Mouse (Mus musculus): ENCODE results near the gene Scml4. TPM values are rescaled to one million over a fixed set of nuclear protein-coding genes. Genes with fewer than 3 reads are reported as not detected.
A peak's percentile ranks its signal among the peaks of the same experiment; 100 is the strongest.

Gene Scml4
- polyA plus RNA-seq, 1 experiment from 2014 or later: 5.4 TPM

GRCm38 (mm10) chr10:42842358-42842757 is 17.8 kb upstream of the Scml4 start:
- Histone ChIP-seq H3K9me3 (0 out of 2 replicates have a peak, but pooled peaks cover 4% of the 10 kb centered on the region), H3K9ac (replicated peaks) (no peak overlapping the region), H3K4me1 (no peaks in the 10 kb centered on the region), H3K4me3 (no peak overlapping the region), H3K36me3 (peaks cover 21% of the 10 kb centered on the region), H3K4me2 (replicated peaks) (no peak overlapping the region), H3K27me3 (no peaks in the 10 kb centered on the region), H3K27ac (replicated peaks) (no peak overlapping the region)
- peak; percentile 54; the same call in 1 of the 2 replicates for ATAC-seq (ENCODE audit: low FRiP score, low read depth)
- 19% methylated on average over 9 of the region's 9 CpGs for WGBS

GRCm38 (mm10) chr10:42843416-42843815 is 16.8 kb upstream of the Scml4 start:
- Histone ChIP-seq H3K27ac (replicated peaks) (no peak overlapping the region), H3K4me1 (no peaks in the 10 kb centered on the region), H3K4me2 (replicated peaks) (no peak overlapping the region), H3K9ac (replicated peaks) (no peak overlapping the region), H3K27me3 (no peaks in the 10 kb centered on the region), H3K36me3 (peaks cover 16% of the 10 kb centered on the region), H3K4me3 (no peak overlapping the region), H3K9me3 (no peaks in the 10 kb centered on the region)
- WGBS: 89% methylated on average over 1 of the region's 1 CpGs
- no peak for ATAC-seq (ENCODE audit: low FRiP score, low read depth)

DNA sequence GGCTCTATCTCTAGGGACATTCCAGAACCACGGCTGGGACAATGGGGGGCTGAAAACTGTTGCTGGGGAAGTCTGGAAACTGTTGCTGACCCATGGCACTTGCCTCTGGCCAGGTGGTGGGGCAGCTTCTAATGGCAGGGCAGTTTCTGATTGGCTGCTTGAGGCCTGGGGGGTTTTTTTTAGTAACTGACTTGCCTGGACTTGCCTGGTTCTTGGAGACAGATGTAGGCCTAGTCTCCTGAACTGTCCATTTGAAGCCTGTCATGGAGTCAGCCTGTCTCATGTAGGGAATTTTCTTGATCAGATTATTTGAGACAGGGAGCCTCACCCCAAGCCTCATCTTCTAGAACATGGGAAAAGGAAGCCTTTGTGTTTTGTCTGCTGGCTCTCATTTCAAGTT is 14.7 kb upstream of the Scml4 start:
- no peaks in the 10 kb centered on the region for H3K9me3 ChIP-seq
- H3K9ac ChIP-seq (replicated peaks): no peak overlapping the region
- no peak overlapping the region for H3K4me2 ChIP-seq (replicated peaks)
- H3K36me3 ChIP-seq: 0 out of 2 replicates have a peak, but pooled peaks cover under 1% of the 10 kb centered on the region
- no peak overlapping the region for H3K4me3 ChIP-seq
- WGBS: 56% methylated on average over 1 of the region's 1 CpGs
- no peak for ATAC-seq (ENCODE audit: low FRiP score, low read depth)
- H3K27ac ChIP-seq (replicated peaks): no peak overlapping the region
- H3K27me3 ChIP-seq: no peaks in the 10 kb centered on the region
- H3K4me1 ChIP-seq: no peaks in the 10 kb centered on the region

GRCm38 (mm10) chr10:42848179-42849080 is 11.7 kb upstream of the Scml4 start:
- Histone ChIP-seq H3K4me2 (replicated peaks) (no peak overlapping the region), H3K27me3 (no peaks in the 10 kb centered on the region), H3K4me3 (no peak overlapping the region), H3K9ac (replicated peaks) (no peak overlapping the region), H3K27ac (replicated peaks) (no peak overlapping the region), H3K36me3 (no peaks in the 10 kb centered on the region), H3K9me3 (no peaks in the 10 kb centered on the region), H3K4me1 (no peaks in the 10 kb centered on the region)
- no peak for ATAC-seq (ENCODE audit: low FRiP score, low read depth)
- 93% methylated on average over 13 of the region's 13 CpGs for WGBS

DNA sequence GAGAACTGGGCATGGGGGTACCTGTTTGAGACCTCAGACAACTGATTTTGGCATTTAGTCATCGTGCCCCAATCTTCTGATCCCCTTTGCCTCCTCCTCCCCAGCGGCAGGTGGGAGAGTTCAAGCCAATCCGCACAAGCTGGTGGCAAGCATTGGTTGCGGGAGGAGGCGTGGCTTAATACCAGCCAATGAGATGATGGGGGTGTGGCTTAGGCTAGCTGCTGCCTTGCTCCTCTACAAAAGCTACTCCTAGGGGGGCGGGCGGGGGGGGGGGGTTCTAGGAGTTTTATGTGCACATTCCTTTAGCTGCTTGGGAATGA is 11.1 kb upstream of the Scml4 start:
- Histone ChIP-seq H3K4me2 (replicated peaks) (no peak overlapping the region), H3K4me1 (no peaks in the 10 kb centered on the region), H3K9me3 (no peaks in the 10 kb centered on the region), H3K27ac (replicated peaks) (no peak overlapping the region), H3K27me3 (no peaks in the 10 kb centered on the region), H3K9ac (replicated peaks) (no peak overlapping the region), H3K36me3 (no peaks in the 10 kb centered on the region), H3K4me3 (no peak overlapping the region)
- no peak for ATAC-seq (ENCODE audit: low FRiP score, low read depth)
- 89% methylated on average over 7 of the region's 7 CpGs for WGBS

- no peak overlapping the region for H3K27ac ChIP-seq (replicated peaks)
- no peak overlapping the region for H3K9ac ChIP-seq (replicated peaks)
- no peak overlapping the region for H3K4me2 ChIP-seq (replicated peaks)
- no peaks in the 10 kb centered on the region for H3K9me3 ChIP-seq
- no peaks in the 10 kb centered on the region for H3K27me3 ChIP-seq
- no peak for ATAC-seq (ENCODE audit: low FRiP score, low read depth)
- WGBS: 63% methylated on average over 4 of the region's 4 CpGs
- no peak overlapping the region for H3K4me3 ChIP-seq
- no peaks in the 10 kb centered on the region for H3K36me3 ChIP-seq
- peaks cover 13% of the 10 kb centered on the region for H3K4me1 ChIP-seq
Observed at GRCm38 (mm10) chr10:42854838-42855237, 5.3 kb upstream of the Scml4 start.

- H3K27ac ChIP-seq (replicated peaks): no peak overlapping the region
- H3K9ac ChIP-seq (replicated peaks): no peak overlapping the region
- WGBS: 51% methylated on average over 5 of the region's 5 CpGs
Observed at GRCm38 (mm10) chr10:42855250-42855649, 4.9 kb upstream of the Scml4 start.

DNA sequence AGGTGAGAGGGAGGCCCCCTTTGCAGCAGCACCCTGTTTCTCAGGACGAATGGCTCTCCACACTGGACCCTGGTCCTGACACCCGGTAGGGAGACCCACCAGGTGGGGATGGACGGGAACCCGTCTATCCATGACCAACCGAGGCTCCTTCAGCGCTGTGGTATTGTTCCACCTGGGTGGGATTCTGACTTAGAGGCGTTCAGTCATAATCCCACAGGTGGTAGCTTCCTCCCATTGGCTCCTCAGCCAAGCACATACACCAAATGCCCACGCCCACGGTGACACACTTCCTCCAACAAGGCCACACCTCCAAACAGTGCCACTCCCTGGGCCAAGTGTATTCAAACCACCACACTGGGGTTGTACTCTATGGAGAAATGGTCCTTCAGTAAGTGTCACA is 3.6 kb upstream of the Scml4 start:
- H3K36me3 ChIP-seq: no peaks in the 10 kb centered on the region
- no peaks in the 10 kb centered on the region for H3K9me3 ChIP-seq
- no peak overlapping the region for H3K27ac ChIP-seq (replicated peaks)
- H3K27me3 ChIP-seq: no peaks in the 10 kb centered on the region
- no peak overlapping the region for H3K9ac ChIP-seq (replicated peaks)
- no peak overlapping the region for H3K4me3 ChIP-seq
- 98% methylated on average over 9 of the region's 9 CpGs for WGBS
- no peak overlapping the region for H3K4me2 ChIP-seq (replicated peaks)
- H3K4me1 ChIP-seq: peaks cover 24% of the 10 kb centered on the region
- no peak for ATAC-seq (ENCODE audit: low FRiP score, low read depth)

More at GRCm38 (mm10) chr10:42855250-42855649, 4.9 kb upstream of the Scml4 start:
- ATAC-seq (ENCODE audit: low FRiP score, low read depth): no peak
- Histone ChIP-seq H3K4me3 (no peak overlapping the region), H3K27me3 (no peaks in the 10 kb centered on the region), H3K36me3 (no peaks in the 10 kb centered on the region), H3K4me1 (peaks cover 18% of the 10 kb centered on the region), H3K9me3 (no peaks in the 10 kb centered on the region), H3K4me2 (replicated peaks) (no peak overlapping the region)

- Histone ChIP-seq H3K4me3 (no peak overlapping the region), H3K4me2 (replicated peaks) (no peak overlapping the region), H3K4me1 (peaks cover 26% of the 10 kb centered on the region), H3K9me3 (no peaks in the 10 kb centered on the region), H3K27me3 (no peaks in the 10 kb centered on the region), H3K36me3 (no peaks in the 10 kb centered on the region), H3K27ac (replicated peaks) (no peak overlapping the region), H3K9ac (replicated peaks) (no peak overlapping the region)
- 96% methylated on average over 2 of the region's 2 CpGs for WGBS
- no peak for ATAC-seq (ENCODE audit: low FRiP score, low read depth)
Observed at GRCm38 (mm10) chr10:42857021-42857420, 3.1 kb upstream of the Scml4 start.

GRCm38 (mm10) chr10:42859781-42860158 is 400 bp upstream of the Scml4 start:
- no peak; the same call in 1 of the 2 replicates for ATAC-seq (ENCODE audit: low FRiP score, low read depth)
- Histone ChIP-seq H3K4me2 (replicated peaks) (peak overlapping the region; percentile 52), H3K9me3 (no peaks in the 10 kb centered on the region), H3K9ac (replicated peaks) (peak overlapping the region; percentile 37; the same call in 1 of the 2 replicates), H3K4me1 (peaks cover 38% of the 10 kb centered on the region), H3K27me3 (no peaks in the 10 kb centered on the region; the same call in 1 of the 2 replicates), H3K27ac (replicated peaks) (peak overlapping the region; percentile 72), H3K4me3 (0 out of 2 replicates have a peak overlapping the region, but pooled peaks have one; percentile 32), H3K36me3 (no peaks in the 10 kb centered on the region)
- WGBS: 51% methylated on average over 2 of the region's 2 CpGs

- Histone ChIP-seq H3K9me3 (no peaks in the 10 kb centered on the region), H3K27me3 (no peaks in the 10 kb centered on the region; the same call in 1 of the 2 replicates), H3K4me1 (peaks cover 35% of the 10 kb centered on the region), H3K27ac (replicated peaks) (no peak overlapping the region), H3K9ac (replicated peaks) (no peak overlapping the region), H3K4me2 (replicated peaks) (0 out of 2 replicates have a peak overlapping the region, but pooled peaks have one; percentile 19), H3K36me3 (no peaks in the 10 kb centered on the region), H3K4me3 (no peak overlapping the region)
- 74% methylated on average over 7 of the region's 7 CpGs for WGBS
- ATAC-seq (ENCODE audit: low FRiP score, low read depth): no peak
Observed at GRCm38 (mm10) chr10:42861446-42861845, 1.3 kb downstream of the Scml4 start.

DNA sequence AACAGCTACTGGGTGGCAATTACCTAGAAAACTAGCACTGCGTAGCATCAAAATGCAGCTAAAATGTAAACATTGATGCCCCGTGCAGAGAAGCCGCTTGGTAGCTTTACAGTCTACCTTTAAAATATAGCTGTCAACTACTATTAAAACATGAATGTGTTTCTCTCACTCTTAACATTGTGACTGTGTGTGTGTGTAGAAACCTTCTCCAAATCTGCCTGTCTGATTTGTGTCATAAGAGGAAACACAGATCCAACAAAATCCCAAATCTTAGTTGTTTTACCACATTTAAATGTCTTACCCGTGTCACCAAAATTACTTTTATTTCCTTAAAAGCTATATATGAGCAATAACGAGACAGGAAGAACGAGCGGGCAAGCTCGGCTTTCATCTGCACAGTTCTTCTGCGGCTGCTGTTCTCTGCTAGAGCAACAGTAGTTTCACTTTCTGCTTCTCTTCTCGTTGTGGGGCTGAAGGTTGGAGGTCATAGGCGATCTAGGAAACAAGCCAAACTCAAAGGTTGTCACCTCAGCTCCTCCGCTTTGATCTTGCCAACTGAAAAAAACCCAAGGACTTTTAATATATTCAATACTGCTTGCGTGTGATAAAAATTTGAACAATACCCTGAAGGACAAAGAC is 2.1 kb downstream of the Scml4 start:
- no peaks in the 10 kb centered on the region; the same call in 1 of the 2 replicates for H3K27me3 ChIP-seq
- peaks cover 38% of the 10 kb centered on the region for H3K4me1 ChIP-seq
- H3K4me2 ChIP-seq (replicated peaks): no peak overlapping the region
- H3K9me3 ChIP-seq: no peaks in the 10 kb centered on the region
- no peak overlapping the region for H3K27ac ChIP-seq (replicated peaks)
- WGBS: 76% methylated on average over 13 of the region's 13 CpGs
- no peak overlapping the region for H3K9ac ChIP-seq (replicated peaks)
- H3K4me3 ChIP-seq: no peak overlapping the region
- no peaks in the 10 kb centered on the region for H3K36me3 ChIP-seq
- no peak for ATAC-seq (ENCODE audit: low FRiP score, low read depth)

Measured in midbrain, embryonic 12.5 days (tissue).